Mouse (Mus musculus) kidney, adult 2 months (tissue): ENCODE measurements around the gene Lrrc4.

ENCODE experiments used
- CTCF ChIP-seq: fragments of 200-500 bp; conservative IDR thresholded peaks from 2 replicates; pipeline ENCODE4 v1.5.1; 2011; ENCODE audit warnings: low read depth, mild to moderate bottlenecking, control low read depth, low read length, moderate library complexity, mixed read lengths; ENCODE audit not compliant: insufficient read depth, insufficient read length
- POLR2A ChIP-seq: fragments of 200-500 bp; IDR thresholded peaks from one replicate; pipeline ENCODE4 v1.6.1; 2011; ENCODE audit warnings: low read depth, low read length, control low read depth

GRCm38 (mm10) chr6:28672388-28672787, 159.2 kb downstream of the Lrrc4 start:
- TF ChIP-seq POLR2A (no peak), CTCF (no peak)
